Mouse (Mus musculus) stomach, postnatal 0 days (tissue): Measurements from ENCODE around the gene Pdhx. TPM values are rescaled to one million over a fixed set of nuclear protein-coding genes. Genes with fewer than 3 reads are reported as not detected.

Experiments used
- ATAC-seq: fragments of 200-750 bp; cut with Nextera tagmentation; 2 replicates; pipeline ENCODE4 v1.8.0; 2017; ENCODE audit not compliant: low FRiP score, low TSS enrichment
- DNase-seq: peaks from one replicate; pipeline ENCODE4 v3.0.0-alpha.2; 2016; ENCODE audit warnings: low spot score
- H3K27ac ChIP-seq: fragments of 300-500 bp; sonication (generic); replicated peaks from 2 replicates; pipeline ENCODE4 v1.5.1; 2014; ENCODE audit warnings: mild to moderate bottlenecking, control low read depth
- H3K27me3 ChIP-seq: fragments of 300-500 bp; sonication (generic); 2 replicates; pipeline ENCODE4 v1.6.1; 2014; ENCODE audit warnings: low read length; ENCODE audit not compliant: control insufficient read depth, insufficient read depth
- H3K36me3 ChIP-seq: fragments of 300-500 bp; sonication (generic); 2 replicates; pipeline ENCODE4 v1.6.1; 2014; ENCODE audit warnings: low read length, mixed read lengths; ENCODE audit not compliant: control insufficient read depth, insufficient read depth
- H3K4me1 ChIP-seq: fragments of 300-500 bp; sonication (generic); replicated peaks from 2 replicates; pipeline ENCODE4 v1.6.1; 2014; ENCODE audit warnings: antibody characterized with exemption; ENCODE audit not compliant: control insufficient read depth, insufficient read depth
- H3K4me2 ChIP-seq: fragments of 300-500 bp; sonication (generic); replicated peaks from 2 replicates; pipeline ENCODE4 v1.6.1; 2014; ENCODE audit warnings: low read depth, mild to moderate bottlenecking, control low read depth, moderate library complexity
- H3K4me3 ChIP-seq: fragments of 300-500 bp; sonication (generic); 2 replicates; pipeline ENCODE4 v1.5.1; 2014; ENCODE audit warnings: low read depth, low read length, control low read depth
- H3K9ac ChIP-seq: fragments of 300-500 bp; sonication (generic); 2 replicates; pipeline ENCODE4 v1.6.1; 2014; ENCODE audit warnings: mild to moderate bottlenecking, low read length, control low read depth, mixed read lengths
- H3K9me3 ChIP-seq: fragments of 300-500 bp; sonication (generic); 2 replicates; pipeline ENCODE4 v1.6.1; 2016; ENCODE audit warnings: low read length; ENCODE audit not compliant: control insufficient read depth
- CTCF ChIP-seq: IDR thresholded peaks from 2 replicates; pipeline ENCODE4 v1.5.1; 2016; ENCODE audit warnings: antibody characterized with exemption, low read depth, mild to moderate bottlenecking, moderate library complexity
- EP300 ChIP-seq: optimal IDR thresholded peaks from 2 replicates; pipeline ENCODE3; 2016; ENCODE audit warnings: antibody characterized with exemption
- WGBS: fragments of 180-500 bp; shearing (Covaris S2); extraction: QIAGEN DNeasy Blood & Tissue Kit; methylation state at CpG from one replicate; pipeline ENCODE4 v1.1.7; 2014; 5-methylcytosine and 5-hydroxymethylcytosine counted together
- polyA plus RNA-seq: library from polyadenylated mRNA; unstranded; fragments of >200 nt; fragmentation: Nextera tagmentation; extraction: Ambion mirVana; gene quantifications from 2 replicates; pipeline ENCODE4 v1.2.1, GENCODE M21; 2015

The Pdhx gene
- polyA plus RNA-seq, 1 experiment from 2014 or later: 24.7 TPM

DNA sequence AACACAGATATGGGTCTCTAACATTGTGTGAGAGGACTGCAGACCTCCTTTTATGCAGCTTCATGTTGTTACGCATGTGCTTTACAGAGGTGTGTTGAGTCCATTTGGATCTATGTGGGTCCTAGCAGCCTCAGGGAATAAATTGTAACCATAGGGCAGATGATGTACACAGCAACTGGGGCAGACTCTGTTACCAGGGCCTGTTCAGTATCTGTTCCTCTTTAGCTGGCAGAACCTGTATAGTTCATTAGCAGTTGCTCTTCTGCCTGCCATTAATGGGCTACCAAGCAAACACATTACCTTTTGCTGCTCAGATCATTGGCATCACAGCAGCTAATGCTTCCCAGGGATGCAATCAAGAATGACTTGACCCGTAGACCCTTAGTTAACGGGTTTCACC is 100.2 kb downstream of the Pdhx start:
- Histone ChIP-seq H3K27me3 (no peaks in the 10 kb centered on the region), H3K27ac (no peak overlapping the region), H3K4me3 (no peak overlapping the region), H3K9me3 (no peaks in the 10 kb centered on the region), H3K4me1 (no peaks in the 10 kb centered on the region), H3K9ac (no peak overlapping the region), H3K36me3 (no peaks in the 10 kb centered on the region), H3K4me2 (no peak overlapping the region)
- 93% methylated on average over 3 of the region's 3 CpGs for WGBS
- ATAC-seq (no peak), DNase-seq (no peak)
- no peak for TF ChIP-seq EP300
- TF ChIP-seq CTCF: no peak

DNA sequence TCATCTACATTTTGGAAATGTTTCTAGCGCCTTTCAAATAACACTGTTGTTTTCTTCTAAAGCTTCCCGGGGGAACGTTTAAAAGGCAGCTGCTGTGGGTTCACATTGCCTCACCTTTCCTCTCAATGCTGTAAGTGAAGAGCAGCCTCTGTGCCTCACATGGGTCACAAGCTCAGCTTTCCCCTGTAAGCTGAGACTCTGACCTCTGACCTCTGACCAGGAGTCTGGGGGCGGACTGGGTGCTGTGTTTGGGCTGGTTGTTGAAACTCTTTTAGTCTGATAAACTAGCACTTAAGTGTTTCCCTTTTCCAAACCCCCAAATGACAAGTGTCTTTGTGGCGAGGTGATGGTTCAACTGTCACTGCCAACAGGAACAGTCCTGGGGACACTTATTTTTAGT is 100.7 kb downstream of the Pdhx start:
- no peak overlapping the region for H3K27ac ChIP-seq
- 42% methylated on average over 5 of the region's 5 CpGs for WGBS
- no peak for TF ChIP-seq EP300
- no peak for TF ChIP-seq CTCF
- H3K27me3 ChIP-seq: no peaks in the 10 kb centered on the region
- no peaks in the 10 kb centered on the region for H3K4me1 ChIP-seq
- no peaks in the 10 kb centered on the region for H3K9me3 ChIP-seq
- no peak overlapping the region for H3K9ac ChIP-seq
- H3K4me2 ChIP-seq: no peak overlapping the region
- no peak for DNase-seq
- no peak overlapping the region for H3K4me3 ChIP-seq
- H3K36me3 ChIP-seq: no peaks in the 10 kb centered on the region
- ATAC-seq: no peak

DNA sequence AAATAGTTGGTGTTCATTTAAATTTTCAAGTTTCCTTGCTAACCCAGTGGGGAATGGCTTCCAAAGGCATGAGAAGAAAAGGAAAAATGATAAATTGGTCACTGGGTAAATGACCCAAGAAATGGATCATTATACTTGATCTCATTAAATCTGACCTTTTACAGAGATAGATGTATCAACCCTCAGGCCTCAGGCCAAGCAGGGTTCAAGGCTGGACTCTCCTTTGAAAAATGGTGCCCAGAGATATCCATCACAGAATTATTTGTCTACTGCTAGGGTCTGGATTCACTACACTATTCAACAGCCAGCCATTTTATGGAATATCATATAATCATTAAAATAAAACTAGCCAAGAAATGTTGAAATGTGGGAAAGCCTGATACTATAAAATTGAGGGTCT is 101.4 kb downstream of the Pdhx start:
- Histone ChIP-seq H3K4me1 (no peaks in the 10 kb centered on the region), H3K36me3 (no peaks in the 10 kb centered on the region), H3K27ac (no peak overlapping the region), H3K4me3 (no peak overlapping the region), H3K4me2 (no peak overlapping the region), H3K9me3 (no peaks in the 10 kb centered on the region), H3K27me3 (no peaks in the 10 kb centered on the region), H3K9ac (no peak overlapping the region)
- DNase-seq (no peak), ATAC-seq (no peak)
- TF ChIP-seq CTCF: no peak
- no peak for TF ChIP-seq EP300

Other genes with a start within 250 kb of the Pdhx start
- 27.5 and 27.7 TPM in 2 replicates for gene Cd44, start 171.8 kb downstream of the Pdhx start, polyA plus RNA-seq
- 31.8 and 32.2 TPM in 2 replicates for gene Apip, start 162 bp upstream of the Pdhx start, polyA plus RNA-seq
- 56.8 and 65.4 TPM in 2 replicates for gene Ehf, start 229.8 kb upstream of the Pdhx start, polyA plus RNA-seq